Mouse (Mus musculus): ENCODE measurements around the gene Yars2. TPM values are rescaled to one million over a fixed set of nuclear protein-coding genes. Genes with fewer than 3 reads are reported as not detected.
A peak's percentile ranks its signal among the peaks of the same experiment; 100 is the strongest.

Yars2 gene
- 31.1 and 31.3 TPM in 2 replicates for polyA plus RNA-seq (2014; fragmentation: Nextera tagmentation; extraction: Ambion mirVana)

DNA sequence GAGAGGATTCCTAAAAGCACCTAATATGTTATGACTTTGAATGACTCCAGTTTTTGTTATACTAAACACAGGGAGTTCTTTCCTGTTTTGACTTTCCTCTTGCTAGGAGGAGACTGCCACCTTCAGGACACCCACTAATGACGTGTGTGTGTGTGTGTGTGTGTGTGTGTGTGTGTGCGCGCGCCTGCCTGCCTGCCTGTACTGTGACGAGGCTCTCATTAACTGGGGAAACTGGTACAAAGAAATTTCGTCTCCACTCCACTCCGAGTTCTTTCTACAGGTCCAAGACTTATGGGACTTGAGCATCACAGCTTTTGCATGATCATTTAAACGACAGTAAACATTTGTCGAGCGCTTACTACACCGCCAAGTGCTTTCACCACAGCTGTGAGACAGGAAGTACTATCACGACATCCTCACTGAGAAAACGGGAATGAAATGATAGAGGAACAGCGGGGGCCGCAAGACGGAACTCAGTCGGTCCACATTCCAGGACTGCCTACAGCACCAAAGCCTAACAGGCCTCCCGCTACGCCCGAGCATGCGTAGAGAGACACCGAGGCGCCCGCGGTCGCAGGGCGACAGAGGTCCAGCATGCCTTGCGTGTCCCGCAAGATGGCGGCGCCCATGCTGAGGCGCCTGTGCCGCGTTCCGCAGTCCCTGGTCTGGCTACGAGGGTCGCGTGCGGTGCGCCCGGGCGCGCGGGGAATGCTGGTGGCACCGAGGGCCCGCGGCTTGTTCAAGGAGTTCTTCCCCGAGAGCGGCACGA is at the start of gene Yars2:
Gene Yars2, plus strand, starts transcription at position 597 of the 769 bp plus-strand sequence.
- DNase-seq (ENCODE audit: low spot score): peak; percentile 91
- Histone ChIP-seq H3K9me3 (ENCODE audit: control insufficient read depth, low read length) (no peaks in the 10 kb centered on the region), H3K27ac (peak within 1 kb of the TSS; percentile 93), H3K9ac (peak within 1 kb of the TSS; percentile 77), H3K4me1 (replicated peaks; ENCODE audit: control insufficient read depth, insufficient read depth, low read length) (peaks cover 15% of the 10 kb centered on the region), H3K27me3 (ENCODE audit: control insufficient read depth, insufficient read depth, low read length) (no peaks in the 10 kb centered on the region), H3K4me2 (replicated peaks) (peak within 1 kb of the TSS; percentile 81), H3K4me3 (replicated peaks; ENCODE audit: low read length) (peak within 1 kb of the TSS; percentile 85), H3K36me3 (replicated peaks; ENCODE audit: control insufficient read depth, insufficient read depth) (peaks cover 17% of the 10 kb centered on the region)
- under 1% methylated on average over 50 of the region's 50 CpGs for WGBS
- ATAC-seq (ENCODE audit: low FRiP score): peak; percentile 99

DNA sequence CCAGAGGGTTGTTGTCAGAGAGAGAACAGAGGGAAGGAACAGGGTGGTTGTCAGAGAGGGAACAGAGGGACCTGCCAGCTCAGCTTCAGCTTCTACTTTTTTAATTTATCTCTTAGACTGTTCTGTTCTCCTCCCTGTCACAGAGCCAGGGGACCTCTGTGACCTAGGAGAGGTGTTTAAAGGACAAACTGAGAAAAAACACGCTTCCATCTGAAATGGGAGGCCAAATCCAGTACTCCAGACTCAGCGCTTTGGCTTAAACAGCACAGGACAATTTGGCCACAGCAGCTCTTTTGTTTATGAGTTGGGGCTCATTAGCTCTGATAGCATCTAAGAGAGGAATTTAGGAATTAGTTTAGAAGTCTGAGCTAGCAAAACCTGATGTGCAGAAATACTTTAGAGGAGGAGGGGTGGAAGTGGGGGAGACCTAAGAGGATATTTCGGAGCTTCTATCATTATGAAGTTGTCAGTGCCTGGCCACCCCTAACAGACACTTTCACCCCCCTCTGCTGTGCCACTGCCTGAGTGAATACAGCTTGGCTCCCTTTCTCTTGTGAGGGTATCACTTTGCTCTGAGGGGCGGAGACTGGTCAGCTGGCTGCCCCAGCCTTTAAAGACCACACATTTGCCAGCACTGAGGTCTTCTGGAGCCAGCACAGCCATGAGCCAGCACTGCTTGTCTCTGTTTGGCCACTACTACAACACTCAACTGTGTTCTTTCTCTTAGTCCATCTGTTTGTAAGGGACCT is 49.3 kb upstream of the Yars2 start:
- H3K4me1 ChIP-seq (replicated peaks; ENCODE audit: control insufficient read depth, insufficient read depth, low read length): no peaks in the 10 kb centered on the region
- ATAC-seq (ENCODE audit: low FRiP score) (peak; percentile 51; the same call in 1 of the 2 replicates), DNase-seq (ENCODE audit: low spot score) (no peak)
- H3K9ac ChIP-seq: no peak overlapping the region
- H3K27me3 ChIP-seq (ENCODE audit: control insufficient read depth, insufficient read depth, low read length): no peaks in the 10 kb centered on the region
- 38% methylated on average over 4 of the region's 4 CpGs for WGBS
- no peaks in the 10 kb centered on the region for H3K36me3 ChIP-seq (replicated peaks; ENCODE audit: control insufficient read depth, insufficient read depth)
- H3K4me2 ChIP-seq (replicated peaks): no peak overlapping the region
- H3K27ac ChIP-seq: no peak overlapping the region
- H3K9me3 ChIP-seq (ENCODE audit: control insufficient read depth, low read length): no peaks in the 10 kb centered on the region
- no peak overlapping the region for H3K4me3 ChIP-seq (replicated peaks; ENCODE audit: low read length)

DNA sequence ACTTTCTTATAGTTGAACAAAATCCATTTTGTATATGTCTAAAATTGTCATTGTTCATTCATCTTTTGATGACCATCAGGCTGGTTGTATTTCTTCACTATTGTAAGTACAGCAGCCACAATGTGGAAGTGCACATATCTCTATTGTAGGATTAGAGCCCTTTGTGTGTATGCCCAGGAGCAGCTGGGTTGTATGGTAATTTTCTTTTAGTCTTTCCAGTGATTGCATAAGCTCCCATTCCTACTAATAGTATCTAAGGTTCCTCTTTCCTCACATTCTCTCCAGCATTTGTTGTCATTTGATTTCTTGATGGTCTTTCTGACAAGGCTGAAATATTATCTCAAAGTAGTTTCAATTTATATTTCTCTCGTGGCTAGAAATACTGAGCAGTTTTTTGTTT is 47.5 kb upstream of the Yars2 start:
- Histone ChIP-seq H3K4me3 (replicated peaks; ENCODE audit: low read length) (no peak overlapping the region), H3K27ac (no peak overlapping the region), H3K4me2 (replicated peaks) (no peak overlapping the region), H3K9me3 (ENCODE audit: control insufficient read depth, low read length) (no peaks in the 10 kb centered on the region), H3K4me1 (replicated peaks; ENCODE audit: control insufficient read depth, insufficient read depth, low read length) (no peaks in the 10 kb centered on the region), H3K27me3 (ENCODE audit: control insufficient read depth, insufficient read depth, low read length) (no peaks in the 10 kb centered on the region), H3K9ac (no peak overlapping the region), H3K36me3 (replicated peaks; ENCODE audit: control insufficient read depth, insufficient read depth) (no peaks in the 10 kb centered on the region)
- ATAC-seq (ENCODE audit: low FRiP score) (no peak), DNase-seq (ENCODE audit: low spot score) (no peak)
- 80% methylated on average over 1 of the region's 1 CpGs for WGBS

DNA sequence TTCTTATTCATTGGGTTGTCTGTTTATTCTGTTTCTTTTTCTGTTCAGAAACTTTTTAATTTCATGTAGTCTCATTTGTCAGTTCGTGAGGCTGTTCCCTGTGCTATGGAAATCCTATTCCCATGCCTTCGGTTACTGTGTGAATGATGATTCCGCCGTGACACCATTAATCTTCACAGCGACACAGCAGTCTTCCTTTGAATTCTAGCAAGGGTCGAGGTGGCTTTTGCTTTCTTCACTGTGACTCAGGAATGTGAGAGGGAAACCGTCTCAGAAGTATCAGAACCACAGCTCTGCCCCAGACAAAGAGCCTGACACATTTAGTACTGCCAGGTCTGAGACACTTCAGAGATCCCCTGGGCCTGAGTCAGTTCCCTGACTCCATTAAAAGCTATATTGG is 46.9 kb upstream of the Yars2 start:
- Histone ChIP-seq H3K9ac (no peak overlapping the region), H3K36me3 (replicated peaks; ENCODE audit: control insufficient read depth, insufficient read depth) (no peaks in the 10 kb centered on the region), H3K9me3 (ENCODE audit: control insufficient read depth, low read length) (no peaks in the 10 kb centered on the region), H3K27me3 (ENCODE audit: control insufficient read depth, insufficient read depth, low read length) (no peaks in the 10 kb centered on the region), H3K4me2 (replicated peaks) (no peak overlapping the region), H3K4me1 (replicated peaks; ENCODE audit: control insufficient read depth, insufficient read depth, low read length) (no peaks in the 10 kb centered on the region), H3K27ac (no peak overlapping the region), H3K4me3 (replicated peaks; ENCODE audit: low read length) (no peak overlapping the region)
- 35% methylated on average over 7 of the region's 7 CpGs for WGBS
- DNase-seq (ENCODE audit: low spot score): no peak
- no peak for ATAC-seq (ENCODE audit: low FRiP score)

DNA sequence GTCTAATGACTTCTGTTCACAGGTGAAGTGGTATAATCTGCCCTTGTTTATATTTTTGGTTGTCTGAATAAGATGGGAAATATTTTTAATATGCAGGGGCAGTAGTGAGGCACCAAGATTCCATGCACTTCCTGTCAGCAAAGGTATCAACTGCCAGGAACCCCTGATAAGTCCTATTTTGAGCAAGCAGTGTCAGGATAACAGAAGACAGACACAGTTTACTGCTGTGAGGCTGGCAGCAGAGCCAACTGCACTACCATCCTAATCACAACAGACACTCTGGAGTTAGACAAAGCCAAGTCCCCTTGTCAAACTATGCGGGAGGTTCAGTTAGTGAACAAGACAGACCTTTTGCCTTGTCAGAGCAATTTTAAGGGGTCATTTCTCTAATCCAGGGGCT is 46.1 kb upstream of the Yars2 start:
- DNase-seq (ENCODE audit: low spot score): no peak
- no peaks in the 10 kb centered on the region for H3K27me3 ChIP-seq (ENCODE audit: control insufficient read depth, insufficient read depth, low read length)
- H3K36me3 ChIP-seq (replicated peaks; ENCODE audit: control insufficient read depth, insufficient read depth): no peaks in the 10 kb centered on the region
- no peaks in the 10 kb centered on the region for H3K4me1 ChIP-seq (replicated peaks; ENCODE audit: control insufficient read depth, insufficient read depth, low read length)
- no peak overlapping the region for H3K4me3 ChIP-seq (replicated peaks; ENCODE audit: low read length)
- no peaks in the 10 kb centered on the region for H3K9me3 ChIP-seq (ENCODE audit: control insufficient read depth, low read length)
- no peak overlapping the region for H3K9ac ChIP-seq
- no peak overlapping the region for H3K4me2 ChIP-seq (replicated peaks)
- no peak overlapping the region for H3K27ac ChIP-seq
- 59% methylated on average over 1 of the region's 1 CpGs for WGBS
- ATAC-seq (ENCODE audit: low FRiP score): no peak

DNA sequence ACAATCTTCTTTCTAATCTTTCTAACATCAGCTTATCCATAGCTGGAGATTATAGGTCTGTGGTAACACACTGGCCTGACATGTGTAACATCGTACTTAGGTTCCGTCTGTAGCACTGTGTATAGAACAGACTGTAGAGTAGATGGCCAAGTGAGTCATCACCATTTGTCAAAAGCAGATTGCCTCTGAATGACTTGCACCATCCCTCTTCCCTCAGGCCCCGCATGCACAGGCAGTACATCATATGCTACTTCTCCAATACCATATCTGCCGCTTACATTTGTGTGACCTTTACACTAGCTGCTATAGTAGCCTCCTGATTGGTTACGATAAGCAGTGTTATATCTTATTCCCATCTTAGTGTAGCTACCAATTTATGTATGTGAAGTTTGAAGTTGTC is 41.9 kb upstream of the Yars2 start:
- Histone ChIP-seq H3K4me3 (replicated peaks; ENCODE audit: low read length) (no peak overlapping the region), H3K4me1 (replicated peaks; ENCODE audit: control insufficient read depth, insufficient read depth, low read length) (no peaks in the 10 kb centered on the region), H3K27ac (no peak overlapping the region), H3K36me3 (replicated peaks; ENCODE audit: control insufficient read depth, insufficient read depth) (no peaks in the 10 kb centered on the region), H3K27me3 (ENCODE audit: control insufficient read depth, insufficient read depth, low read length) (no peaks in the 10 kb centered on the region), H3K9ac (no peak overlapping the region), H3K4me2 (replicated peaks) (no peak overlapping the region), H3K9me3 (ENCODE audit: control insufficient read depth, low read length) (no peaks in the 10 kb centered on the region)
- ATAC-seq (ENCODE audit: low FRiP score): no peak
- DNase-seq (ENCODE audit: low spot score): no peak
- WGBS: 96% methylated on average over 5 of the region's 5 CpGs

DNA sequence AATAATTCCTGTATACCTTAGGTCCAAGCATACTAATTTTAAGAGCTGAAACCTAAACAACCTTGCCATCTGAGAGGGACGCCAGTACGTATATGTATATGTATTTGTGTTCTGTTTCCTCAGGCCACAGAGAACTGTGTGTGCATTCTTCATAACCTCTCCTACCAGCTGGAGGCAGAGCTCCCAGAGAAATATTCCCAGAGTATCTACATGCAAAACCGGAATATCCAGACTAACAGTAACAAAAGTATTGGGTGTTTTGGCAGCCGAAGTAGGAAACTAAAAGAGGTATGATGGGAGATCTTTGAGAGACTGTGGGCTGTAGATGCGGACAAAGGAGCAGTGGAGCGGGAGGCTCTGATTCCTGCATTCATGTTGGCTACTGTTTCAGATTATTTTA is 41.3 kb upstream of the Yars2 start:
- ATAC-seq (ENCODE audit: low FRiP score): no peak
- Histone ChIP-seq H3K9ac (no peak overlapping the region), H3K36me3 (replicated peaks; ENCODE audit: control insufficient read depth, insufficient read depth) (no peaks in the 10 kb centered on the region), H3K4me3 (replicated peaks; ENCODE audit: low read length) (no peak overlapping the region), H3K4me1 (replicated peaks; ENCODE audit: control insufficient read depth, insufficient read depth, low read length) (no peaks in the 10 kb centered on the region), H3K9me3 (ENCODE audit: control insufficient read depth, low read length) (no peaks in the 10 kb centered on the region), H3K27me3 (ENCODE audit: control insufficient read depth, insufficient read depth, low read length) (no peaks in the 10 kb centered on the region), H3K4me2 (replicated peaks) (no peak overlapping the region), H3K27ac (no peak overlapping the region)
- 96% methylated on average over 6 of the region's 6 CpGs for WGBS
- DNase-seq (ENCODE audit: low spot score): no peak

DNA sequence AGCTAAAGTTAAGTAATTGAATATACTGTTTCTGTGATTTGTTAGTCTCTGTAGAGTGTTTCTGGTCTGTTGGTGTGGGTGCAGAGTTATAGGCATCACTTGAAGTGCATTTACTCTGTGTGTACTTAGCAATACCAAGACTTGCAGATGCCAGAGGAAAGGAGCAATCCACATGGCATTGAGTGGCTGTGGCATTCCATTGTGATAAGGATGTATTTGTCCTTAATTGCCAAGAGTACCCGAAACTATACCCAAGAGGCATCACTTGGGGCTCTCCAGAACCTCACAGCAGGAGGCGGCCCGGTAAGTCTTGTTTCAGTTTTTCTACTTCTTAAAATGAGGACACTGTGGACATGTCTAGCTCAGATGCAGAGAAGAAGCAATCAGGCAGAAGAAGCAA is 40.3 kb upstream of the Yars2 start:
- Histone ChIP-seq H3K4me1 (replicated peaks; ENCODE audit: control insufficient read depth, insufficient read depth, low read length) (no peaks in the 10 kb centered on the region), H3K36me3 (replicated peaks; ENCODE audit: control insufficient read depth, insufficient read depth) (no peaks in the 10 kb centered on the region), H3K9ac (no peak overlapping the region), H3K4me3 (replicated peaks; ENCODE audit: low read length) (no peak overlapping the region), H3K9me3 (ENCODE audit: control insufficient read depth, low read length) (no peaks in the 10 kb centered on the region), H3K27me3 (ENCODE audit: control insufficient read depth, insufficient read depth, low read length) (no peaks in the 10 kb centered on the region), H3K27ac (no peak overlapping the region), H3K4me2 (replicated peaks) (no peak overlapping the region)
- DNase-seq (ENCODE audit: low spot score) (no peak), ATAC-seq (ENCODE audit: low FRiP score) (no peak)
- 95% methylated on average over 3 of the region's 3 CpGs for WGBS

DNA sequence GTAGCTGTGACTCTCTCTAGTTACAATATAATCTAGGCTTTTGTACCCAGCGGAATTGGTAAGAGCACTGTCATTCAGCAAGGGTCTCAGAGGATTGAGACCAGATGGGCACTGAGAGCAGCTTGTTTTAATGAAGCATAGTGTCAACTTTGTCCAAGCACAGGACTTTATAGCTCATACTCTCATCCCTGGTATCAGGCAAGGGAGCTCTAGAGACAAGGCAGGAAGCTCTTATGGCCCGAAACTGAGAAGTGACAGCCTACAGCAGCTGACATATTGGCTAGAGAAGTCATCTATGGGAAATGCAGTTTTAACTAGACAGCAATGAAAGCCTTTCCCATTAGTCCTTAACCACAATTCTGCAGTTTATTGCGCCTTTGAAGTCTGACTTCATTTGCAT is 29.8 kb upstream of the Yars2 start:
- Histone ChIP-seq H3K4me1 (replicated peaks; ENCODE audit: control insufficient read depth, insufficient read depth, low read length) (0 out of 2 replicates have a peak, but pooled peaks cover 3% of the 10 kb centered on the region), H3K27me3 (ENCODE audit: control insufficient read depth, insufficient read depth, low read length) (no peaks in the 10 kb centered on the region), H3K4me2 (replicated peaks) (no peak overlapping the region), H3K27ac (no peak overlapping the region), H3K9ac (no peak overlapping the region), H3K4me3 (replicated peaks; ENCODE audit: low read length) (no peak overlapping the region), H3K36me3 (replicated peaks; ENCODE audit: control insufficient read depth, insufficient read depth) (no peaks in the 10 kb centered on the region), H3K9me3 (ENCODE audit: control insufficient read depth, low read length) (no peaks in the 10 kb centered on the region)
- no peak for DNase-seq (ENCODE audit: low spot score)
- WGBS: 31% methylated on average over 3 of the region's 3 CpGs
- no peak for ATAC-seq (ENCODE audit: low FRiP score)
